Mouse (Mus musculus) thymus, postnatal 14 days (tissue): ENCODE data around the gene Rtn4rl1.
"Not testable (repeated sequence)": the region's sequence is repeated elsewhere in the genome, so short reads cannot be mapped to it uniquely, and the experiment has no call there.

Experiments
- DNase-seq: peaks from one replicate; pipeline ENCODE4 v3.0.0; 2021

Rtn4rl1 gene

DNA sequence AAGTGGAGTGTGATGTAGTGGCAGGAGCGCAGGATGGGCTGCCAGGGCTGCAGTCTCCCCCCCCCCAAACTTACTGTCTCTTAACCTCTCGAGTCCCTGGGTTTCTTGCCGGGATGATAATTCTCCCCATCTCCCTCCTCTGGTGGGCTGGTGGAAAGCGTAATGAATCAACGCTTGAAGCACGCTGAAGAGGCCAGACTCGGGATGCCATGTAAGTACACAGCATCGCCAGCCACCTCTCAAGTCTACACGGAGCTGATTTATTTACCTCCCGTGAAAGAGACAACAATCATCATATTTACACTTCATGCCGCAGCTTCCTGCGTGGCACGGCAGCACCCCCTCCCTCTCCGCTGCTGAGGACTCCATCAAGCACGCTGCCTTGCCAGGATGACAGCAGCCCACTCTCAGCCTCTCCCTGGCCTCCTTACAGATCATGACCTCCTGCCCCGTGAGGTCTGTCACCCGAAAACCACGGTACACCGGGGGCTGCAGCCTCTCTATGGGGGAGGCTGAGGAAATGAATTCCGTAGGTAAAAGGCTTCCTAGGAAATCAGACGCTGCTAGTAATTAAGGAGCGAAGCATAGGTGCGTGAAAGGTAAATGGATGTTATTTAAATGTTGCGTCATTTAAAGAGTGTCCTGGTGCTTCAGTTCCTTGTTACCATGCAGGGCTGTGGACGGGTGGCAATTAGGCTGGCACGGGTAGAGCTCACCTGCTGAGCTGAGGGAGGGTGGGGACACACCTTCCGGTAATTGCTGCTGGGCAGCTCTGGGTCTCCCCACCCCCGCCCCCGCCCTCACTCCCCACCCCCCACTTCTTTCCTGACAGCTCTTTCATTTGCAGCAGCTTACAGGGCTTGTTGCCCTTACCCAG is 88.0 kb downstream of the Rtn4rl1 start:
- DNase-seq = peak; percentile 29

DNA sequence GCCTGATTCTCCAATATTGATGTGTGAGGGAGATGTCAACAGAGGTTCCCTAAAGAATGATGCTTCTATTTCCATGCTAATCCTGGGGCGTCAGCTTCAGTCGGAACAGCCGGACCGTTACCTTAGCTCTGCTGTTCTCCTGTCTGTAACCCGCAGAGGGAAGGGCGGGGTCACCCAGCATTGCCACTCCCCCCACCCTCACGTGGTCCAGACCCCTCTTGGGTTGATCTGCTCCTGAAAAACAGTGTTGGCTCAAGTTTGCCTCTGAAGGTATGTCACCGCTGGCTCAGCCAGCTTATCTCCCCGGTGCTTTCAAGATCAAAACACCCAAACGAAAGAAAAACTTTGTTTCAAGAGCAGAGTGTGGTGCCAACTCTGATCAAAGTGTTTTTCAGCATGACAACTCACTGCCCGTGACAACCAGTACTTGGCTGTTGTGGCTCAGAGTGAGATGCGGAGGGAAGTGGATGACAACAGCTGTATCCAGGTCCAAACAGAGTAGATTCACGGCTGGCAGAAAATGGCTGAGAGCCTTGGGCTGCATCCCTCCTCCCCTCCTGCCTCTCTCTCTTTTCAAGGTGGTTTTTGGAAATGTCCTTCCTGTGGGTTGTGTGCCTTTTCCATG is 89.0 kb downstream of the Rtn4rl1 start:
- DNase-seq = peak; percentile 83

- DNase-seq = not testable (repeated sequence)
These were observed 90.2 kb downstream of the Rtn4rl1 start for GRCm38 (mm10) chr11:75283784-75284183.

GRCm38 (mm10) chr11:75285893-75286467 is 92.4 kb downstream of the Rtn4rl1 start:
- no peak for DNase-seq

DNA sequence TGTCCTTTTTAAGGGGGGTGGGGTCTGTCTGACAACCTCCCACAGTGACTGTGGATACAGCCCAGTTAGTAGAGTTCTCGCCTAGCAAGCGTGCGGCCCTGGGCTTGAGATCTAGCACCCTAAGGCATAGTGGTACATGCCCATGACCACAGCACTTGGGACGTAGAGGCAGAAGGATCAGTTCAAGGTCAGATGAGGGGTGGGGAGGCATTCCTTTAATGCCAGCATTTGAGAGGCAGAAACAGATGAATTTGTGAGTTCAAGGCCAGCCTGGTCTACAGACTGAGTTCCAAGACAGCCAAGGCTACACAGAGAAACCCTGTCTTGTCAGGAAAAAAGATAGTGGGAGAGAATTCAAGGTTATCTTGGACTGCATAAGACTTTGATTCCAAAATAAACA is 93.3 kb downstream of the Rtn4rl1 start:
- DNase-seq = no peak

DNA sequence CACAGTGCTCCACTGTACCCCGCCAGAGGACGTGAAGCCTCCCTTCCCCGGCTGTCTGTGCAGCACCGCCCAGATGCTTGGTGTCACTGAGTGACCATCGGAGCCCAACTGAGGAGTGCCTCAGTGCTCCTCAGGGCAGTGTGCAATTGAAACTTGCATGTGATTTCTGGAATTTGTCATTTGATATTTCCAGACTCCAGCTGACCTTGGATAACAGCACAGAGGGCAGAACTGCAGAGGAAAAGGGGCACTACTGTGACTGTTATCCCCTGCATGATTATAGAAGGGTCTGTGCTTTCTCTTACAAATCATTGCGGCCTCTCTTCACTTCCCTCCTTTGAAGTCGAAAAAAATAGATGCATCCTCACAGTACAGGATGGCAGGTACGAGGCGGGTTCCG is 94.4 kb downstream of the Rtn4rl1 start:
- DNase-seq = no peak

GRCm38 (mm10) chr11:75288517-75288916 is 94.9 kb downstream of the Rtn4rl1 start:
- DNase-seq = no peak

- no peak for DNase-seq
These were observed 95.5 kb downstream of the Rtn4rl1 start for GRCm38 (mm10) chr11:75289120-75289519.

DNA sequence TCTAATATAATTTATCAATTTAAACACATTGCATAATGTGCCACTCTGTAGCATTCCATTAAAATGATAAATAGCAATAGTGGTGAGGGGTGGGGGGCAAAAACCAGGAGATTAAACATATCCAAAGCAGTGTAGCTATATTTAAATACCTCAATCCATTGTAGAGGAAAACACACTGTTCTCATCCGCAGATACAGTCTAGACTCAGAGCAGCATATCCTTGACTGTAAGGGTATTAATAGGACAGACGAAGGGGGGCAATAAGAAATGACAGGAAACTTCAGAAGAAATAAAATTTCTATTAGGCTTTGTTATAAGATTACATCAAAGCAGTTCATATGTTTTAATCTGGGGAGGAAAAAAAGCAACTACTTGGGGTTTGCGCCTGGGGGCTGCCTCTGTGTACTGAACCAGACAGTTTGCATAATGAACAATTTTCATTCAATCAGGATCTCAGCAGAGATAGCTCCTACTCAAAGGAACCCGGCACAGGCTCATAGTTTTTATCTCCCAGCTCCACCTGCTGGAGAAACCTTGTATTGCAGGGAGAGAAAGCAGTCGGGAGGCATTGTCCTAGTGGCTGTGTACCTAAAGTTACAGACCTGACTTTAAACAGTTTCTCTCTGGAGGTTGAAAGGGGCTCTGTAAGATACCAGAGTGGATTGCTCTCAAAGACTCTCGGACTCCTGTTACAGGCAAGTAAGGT is 97.1 kb downstream of the Rtn4rl1 start:
- peak; percentile 89 for DNase-seq

DNA sequence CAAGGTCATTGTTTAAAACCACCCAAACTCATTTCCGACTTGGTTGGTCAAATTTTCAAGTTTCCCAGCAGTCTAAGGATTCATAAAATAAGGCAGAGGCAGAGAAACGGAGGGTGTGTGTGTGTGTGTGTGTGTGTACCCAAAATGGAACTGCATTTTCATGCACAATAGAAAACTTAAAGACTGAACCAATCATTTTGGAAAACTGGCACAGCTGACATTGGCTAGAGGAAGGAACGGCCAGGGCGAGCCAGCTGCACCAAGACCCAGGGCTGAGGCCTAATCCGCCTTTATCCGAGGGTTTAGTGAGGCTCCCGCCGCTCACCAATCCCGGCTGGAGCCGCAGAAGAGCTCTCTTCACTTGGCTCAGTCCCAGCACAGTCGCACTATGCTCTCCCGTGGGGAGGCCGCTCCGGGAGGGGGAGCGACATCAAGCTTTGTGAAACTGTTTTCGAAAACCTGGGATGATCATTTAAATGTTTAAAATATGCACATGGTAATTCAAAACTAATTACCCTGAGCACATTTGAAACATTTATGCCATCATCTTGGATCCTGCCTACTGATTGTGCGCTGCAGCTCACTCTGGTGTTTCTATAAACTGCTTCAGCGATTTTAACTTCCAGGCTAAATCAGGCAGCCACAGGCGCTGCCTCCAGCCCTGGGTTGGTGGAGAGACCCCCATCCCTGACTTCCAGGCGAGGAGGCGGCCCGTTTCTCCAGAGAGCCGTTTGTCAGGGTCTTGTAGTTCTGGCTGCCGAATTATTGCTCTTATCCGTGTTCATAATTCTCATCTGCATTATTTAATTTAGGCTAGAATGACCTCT is 98.0 kb downstream of the Rtn4rl1 start:
- no peak for DNase-seq

DNA sequence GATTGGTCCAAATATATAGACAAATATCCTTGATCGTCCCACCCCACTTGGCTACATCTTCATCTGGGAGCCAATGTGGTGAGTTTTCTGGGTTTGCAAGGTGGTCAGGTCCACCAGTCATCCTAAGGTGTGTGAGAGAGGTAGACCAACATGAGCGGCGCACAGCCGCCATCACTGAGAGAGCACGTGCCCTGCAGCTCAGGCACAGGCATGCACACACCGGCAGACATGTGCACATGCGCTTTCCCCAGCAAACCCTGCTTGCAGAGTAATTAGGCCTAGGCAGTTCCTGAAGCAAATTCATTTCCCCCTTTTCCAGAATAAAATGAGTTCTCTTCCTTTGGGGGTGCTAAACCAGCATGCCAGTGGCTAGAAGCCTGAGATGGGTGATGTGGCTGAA is 98.7 kb downstream of the Rtn4rl1 start:
- no peak for DNase-seq

DNA sequence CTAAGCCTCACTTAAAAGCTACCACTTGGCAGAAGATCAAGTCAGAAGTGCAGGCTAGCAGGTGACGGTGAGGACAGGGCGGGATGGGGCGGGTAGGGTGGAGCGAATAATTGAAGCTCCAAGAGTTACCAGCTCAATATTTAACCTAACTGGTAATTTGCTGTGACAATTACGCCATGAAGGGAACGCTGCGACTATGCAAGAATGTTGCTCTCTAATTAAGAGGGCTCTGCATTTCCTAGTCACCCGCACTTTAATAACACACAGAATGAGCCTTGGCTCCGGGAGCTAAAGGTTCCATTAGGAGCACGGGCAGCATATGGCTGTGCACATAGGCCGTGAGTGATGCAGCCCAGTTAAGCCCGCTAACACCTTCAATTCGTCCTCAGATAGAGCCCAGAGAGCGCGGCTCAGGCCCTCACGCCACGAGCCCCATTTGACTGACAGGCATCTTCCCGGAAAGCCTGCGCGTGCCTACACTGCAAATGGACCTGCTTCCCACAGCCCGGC is 100.3 kb downstream of the Rtn4rl1 start:
- no peak for DNase-seq

DNA sequence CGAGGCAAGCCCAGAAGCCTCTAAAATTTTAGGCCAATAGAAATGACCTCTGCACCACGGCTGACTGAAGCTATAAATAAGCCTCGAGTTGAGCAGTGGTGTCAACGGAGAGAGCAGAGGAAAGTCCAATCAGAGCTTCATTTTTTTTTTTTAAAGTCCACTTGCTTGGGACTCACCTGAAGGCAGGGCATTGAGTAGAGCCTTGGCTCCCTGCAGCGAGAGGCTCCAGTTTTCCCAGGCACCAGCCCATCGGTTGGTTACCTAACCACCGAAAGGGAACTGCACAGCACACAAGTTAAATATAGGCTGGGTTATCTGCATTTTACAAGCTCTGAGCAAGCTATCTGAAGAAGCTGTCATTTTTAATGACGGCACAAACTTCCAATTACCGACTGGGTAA is 101.3 kb downstream of the Rtn4rl1 start:
- no peak for DNase-seq

DNA sequence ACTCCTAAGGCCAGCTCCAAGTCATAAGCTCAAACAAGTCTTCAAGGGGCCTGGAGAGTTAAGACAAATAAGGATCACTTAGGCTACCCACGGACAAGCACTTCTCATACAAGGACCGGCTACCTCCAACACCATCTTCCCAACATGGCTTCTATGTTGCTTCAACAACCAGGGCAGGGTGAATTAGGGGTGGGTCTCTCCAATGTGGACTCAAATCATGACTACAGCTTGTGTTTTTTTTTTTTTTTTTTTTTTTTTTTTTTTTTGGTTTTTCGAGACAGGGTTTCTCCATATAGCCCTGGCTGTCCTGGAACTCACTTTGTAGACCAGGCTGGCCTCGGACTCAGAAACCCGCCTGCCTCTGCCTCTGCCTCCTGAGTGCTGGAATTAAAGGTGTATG is 102.0 kb downstream of the Rtn4rl1 start:
- DNase-seq = not testable (repeated sequence)

GRCm38 (mm10) chr11:75296406-75297005 is 102.9 kb downstream of the Rtn4rl1 start:
- no peak for DNase-seq

DNA sequence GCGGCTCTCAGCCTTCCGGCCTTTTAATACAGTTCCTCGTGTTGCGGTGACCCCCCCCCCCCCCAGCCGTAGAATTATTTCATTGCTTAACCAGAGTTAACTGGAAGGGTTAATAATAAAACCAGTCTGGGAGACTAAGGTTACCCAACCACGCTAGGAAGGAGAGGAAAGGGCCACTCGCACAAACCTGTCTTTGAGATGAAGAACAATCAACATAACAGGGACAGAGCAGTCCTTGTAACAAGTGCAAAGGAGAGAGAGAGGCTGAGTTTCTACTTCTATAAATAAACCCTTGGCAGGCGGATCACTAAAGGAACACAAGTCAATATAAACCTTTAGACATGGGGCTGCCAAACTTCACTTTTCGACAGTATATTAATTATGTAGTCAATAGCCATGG is 104.0 kb downstream of the Rtn4rl1 start:
- DNase-seq = no peak

DNA sequence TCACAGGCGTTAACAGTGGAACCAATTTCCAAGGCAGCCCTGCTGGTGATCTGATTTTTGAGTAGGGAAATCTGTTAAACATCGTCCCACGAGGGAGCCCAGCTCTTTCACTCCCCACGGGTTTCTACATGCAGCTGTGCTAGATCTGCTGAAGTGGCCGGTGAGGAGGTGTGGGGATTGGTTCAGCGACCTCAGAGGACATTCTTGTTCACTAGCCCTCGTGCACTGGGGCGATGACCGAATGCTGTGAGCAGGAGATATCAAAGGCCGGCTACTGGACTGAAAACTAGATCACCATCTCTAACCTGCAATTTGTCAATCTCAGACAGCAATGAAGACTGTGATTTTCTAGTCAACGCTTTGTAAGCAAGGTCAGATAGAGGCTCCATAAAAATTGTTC is 104.9 kb downstream of the Rtn4rl1 start:
- no peak for DNase-seq

DNA sequence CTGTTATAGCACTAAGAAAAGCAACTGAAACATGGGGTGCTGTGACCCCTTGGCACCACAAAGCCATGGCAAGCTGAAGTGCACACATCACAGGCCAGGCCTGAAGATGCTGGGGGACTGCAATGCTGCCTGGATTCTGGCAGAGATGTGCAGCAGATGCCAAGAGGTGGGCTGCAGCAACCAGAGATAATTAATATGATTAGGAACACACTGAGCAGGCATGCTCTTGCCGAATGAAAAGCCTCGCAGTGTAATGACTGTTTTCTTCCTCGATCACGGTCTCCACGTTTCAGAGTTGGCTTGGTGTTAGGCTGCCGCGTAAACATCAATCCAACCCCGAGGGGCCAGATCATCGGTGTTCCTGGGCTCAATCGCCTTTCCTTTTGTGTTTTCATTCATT is 106.2 kb downstream of the Rtn4rl1 start:
- no peak for DNase-seq

- DNase-seq = no peak
These were observed 107.4 kb downstream of the Rtn4rl1 start for GRCm38 (mm10) chr11:75300954-75301353.

DNA sequence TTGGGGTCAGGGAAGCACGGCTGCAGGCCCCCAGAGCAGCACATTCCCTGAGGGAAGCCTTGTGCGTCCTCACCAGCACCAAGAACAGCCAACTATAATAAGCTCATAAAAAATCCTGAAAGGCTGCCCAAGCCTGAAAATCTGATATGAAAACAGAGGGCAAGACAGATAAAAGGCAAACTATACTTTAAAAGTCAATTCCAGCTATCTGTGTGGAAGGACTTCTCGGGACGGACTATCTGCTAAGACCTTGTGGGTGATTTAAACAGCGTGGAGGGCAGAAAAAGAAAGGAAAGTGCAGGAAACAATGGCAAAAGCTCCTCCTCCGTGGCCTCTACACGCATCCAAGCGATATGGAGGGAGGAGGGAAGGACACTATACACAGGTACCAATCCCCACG is 111.2 kb downstream of the Rtn4rl1 start:
- DNase-seq = no peak

- no peak for DNase-seq
These were observed 115.1 kb downstream of the Rtn4rl1 start for GRCm38 (mm10) chr11:75308650-75309049.

DNA sequence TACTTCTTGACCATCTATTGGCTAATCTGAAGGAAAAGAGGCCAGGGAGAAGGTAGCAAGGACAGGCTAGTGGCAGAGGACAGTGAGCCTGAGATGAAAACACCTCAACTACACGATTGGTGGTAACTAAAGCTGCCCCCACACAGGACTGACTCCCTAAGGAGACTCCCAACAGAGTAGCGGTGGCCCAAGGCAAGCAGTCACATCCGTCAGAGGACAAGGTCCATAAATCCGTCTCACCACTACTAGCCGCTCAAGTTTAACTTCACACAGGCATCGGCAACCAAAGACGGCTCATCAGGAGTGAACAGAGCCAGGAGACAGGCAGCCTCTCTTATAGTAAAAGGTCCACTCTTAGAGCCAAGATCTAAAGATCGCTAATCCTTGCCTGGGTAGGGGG is 117.2 kb downstream of the Rtn4rl1 start:
- no peak for DNase-seq
